Mouse (Mus musculus): ENCODE measurements around the gene Nalcn. TPM values are rescaled to one million over a fixed set of nuclear protein-coding genes. Genes with fewer than 3 reads are reported as not detected.
A peak's percentile ranks its signal among the peaks of the same experiment; 100 is the strongest.
"Not testable (repeated sequence)": the region's sequence is repeated elsewhere in the genome, so short reads cannot be mapped to it uniquely, and the experiment has no call there.

Nalcn gene
- 10 to 100 TPM; 65.2 to 72.3 TPM for total RNA-seq (2021)

GRCm38 (mm10) chr14:123626501-123627179 is at the start of gene Nalcn:
Gene Nalcn (minus strand): TSS chr14:123627144.
- intact Hi-C loops (cut with DNase I) = no loop called here
- peak; percentile 78 to 81 for DNase-seq (ENCODE audit: low spot score in 2 of 2)

- DNase-seq (ENCODE audit: low spot score in 2 of 2); intact Hi-C loops (cut with DNase I): not testable (repeated sequence)
These were observed 44.1 kb upstream of the Nalcn start for GRCm38 (mm10) chr14:123671076-123671475.

- intact Hi-C loops (cut with DNase I) = no loop called here
- DNase-seq (ENCODE audit: low spot score in 2 of 2) = no peak
These were observed 37.5 kb upstream of the Nalcn start for GRCm38 (mm10) chr14:123664451-123664850.

GRCm38 (mm10) chr14:123663206-123663605 is 36.3 kb upstream of the Nalcn start:
- intact Hi-C loops (cut with DNase I) = no loop called here
- no peak for DNase-seq (ENCODE audit: low spot score in 2 of 2)

GRCm38 (mm10) chr14:123662386-123662785 is 35.4 kb upstream of the Nalcn start:
- intact Hi-C loops (cut with DNase I) = no loop called here
- no peak for DNase-seq (ENCODE audit: low spot score in 2 of 2)

GRCm38 (mm10) chr14:123661091-123661491 is 34.1 kb upstream of the Nalcn start:
- intact Hi-C loops (cut with DNase I) = no loop called here

GRCm38 (mm10) chr14:123659921-123660385 is 33.0 kb upstream of the Nalcn start, which contains the start of gene Itgbl1:
Gene Itgbl1 (plus strand): TSS chr14:123659971.
- intact Hi-C loops (cut with DNase I) = no loop called here
- DNase-seq (ENCODE audit: low spot score in 2 of 2) = peak; percentile 26 to 35

More at GRCm38 (mm10) chr14:123661091-123661491, 34.1 kb upstream of the Nalcn start:
- peak in 1 of 2 experiments; percentile 10 for DNase-seq (ENCODE audit: low spot score in 2 of 2)

GRCm38 (mm10) chr14:123627180-123627562 is 227 bp upstream of the Nalcn start:
- DNase-seq (ENCODE audit: low spot score in 2 of 2) = no peak
- intact Hi-C loops (cut with DNase I) = no loop called here

- no peak for DNase-seq (ENCODE audit: low spot score in 2 of 2)
- intact Hi-C loops (cut with DNase I) = no loop called here
These were observed 4.0 kb downstream of the Nalcn start for GRCm38 (mm10) chr14:123622969-123623368.

- no peak for DNase-seq (ENCODE audit: low spot score in 2 of 2)
- intact Hi-C loops (cut with DNase I) = no loop called here
These were observed 31.7 kb downstream of the Nalcn start for GRCm38 (mm10) chr14:123595265-123595664.

- intact Hi-C loops (cut with DNase I) = no loop called here
- DNase-seq (ENCODE audit: low spot score in 2 of 2) = no peak
These were observed 39.5 kb downstream of the Nalcn start for GRCm38 (mm10) chr14:123587412-123587811.

GRCm38 (mm10) chr14:123582433-123582832 is 44.5 kb downstream of the Nalcn start:
- DNase-seq (ENCODE audit: low spot score in 2 of 2) = no peak
- intact Hi-C loops (cut with DNase I) = no loop called here

- intact Hi-C loops (cut with DNase I) = no loop called here
- DNase-seq (ENCODE audit: low spot score in 2 of 2) = no peak
These were observed 51.6 kb downstream of the Nalcn start for GRCm38 (mm10) chr14:123575356-123575755.

- no peak for DNase-seq (ENCODE audit: low spot score in 2 of 2)
- intact Hi-C loops (cut with DNase I) = no loop called here
These were observed 52.0 kb downstream of the Nalcn start for GRCm38 (mm10) chr14:123574936-123575335.

- DNase-seq (ENCODE audit: low spot score in 2 of 2) = no peak
- intact Hi-C loops (cut with DNase I) = no loop called here
These were observed 60.3 kb downstream of the Nalcn start for GRCm38 (mm10) chr14:123566599-123566998.

GRCm38 (mm10) chr14:123555533-123555932 is 71.4 kb downstream of the Nalcn start:
- intact Hi-C loops (cut with DNase I) = no loop called here
- DNase-seq (ENCODE audit: low spot score in 2 of 2) = no peak

GRCm38 (mm10) chr14:123554936-123555335 is 72.0 kb downstream of the Nalcn start:
- intact Hi-C loops (cut with DNase I) = no loop called here
- no peak for DNase-seq (ENCODE audit: low spot score in 2 of 2)

- intact Hi-C loops (cut with DNase I) = no loop called here
- no peak for DNase-seq (ENCODE audit: low spot score in 2 of 2)
These were observed 84.6 kb downstream of the Nalcn start for GRCm38 (mm10) chr14:123542362-123542761.

GRCm38 (mm10) chr14:123535636-123536035 is 91.3 kb downstream of the Nalcn start:
- DNase-seq (ENCODE audit: low spot score in 2 of 2) = no peak
- intact Hi-C loops (cut with DNase I) = no loop called here

- no peak for DNase-seq (ENCODE audit: low spot score in 2 of 2)
- intact Hi-C loops (cut with DNase I) = no loop called here
These were observed 93.9 kb downstream of the Nalcn start for GRCm38 (mm10) chr14:123533000-123533399.

GRCm38 (mm10) chr14:123531271-123531670 is 95.7 kb downstream of the Nalcn start:
- intact Hi-C loops (cut with DNase I) = no loop called here
- no peak for DNase-seq (ENCODE audit: low spot score in 2 of 2)

- intact Hi-C loops (cut with DNase I) = no loop called here
- no peak for DNase-seq (ENCODE audit: low spot score in 2 of 2)
These were observed 97.8 kb downstream of the Nalcn start for GRCm38 (mm10) chr14:123529143-123529542.

Data from left cerebral cortex, postnatal 36 days (tissue).